Comparison of ENCODE assay signal across 23 mouse cellular contexts in the genomic region with DNA sequence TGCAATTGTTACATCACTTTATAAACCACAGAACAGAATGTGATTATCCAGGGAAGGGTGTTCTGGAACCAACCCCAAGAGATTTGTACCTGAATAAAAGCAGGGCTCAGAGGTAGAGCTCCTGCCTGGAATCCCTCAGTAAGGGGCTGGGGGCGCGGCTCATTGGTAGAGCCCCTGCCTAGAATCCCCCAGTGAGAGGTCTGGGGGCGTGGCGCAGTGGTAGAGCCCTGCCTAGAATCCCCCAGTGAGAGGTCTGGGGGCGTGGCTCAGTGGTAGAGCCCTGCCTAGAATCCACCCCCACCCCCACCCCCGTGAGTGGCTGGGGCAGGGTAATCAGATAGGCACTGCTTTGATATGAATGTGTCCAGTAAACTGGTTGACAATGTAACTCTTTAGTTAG.
"Had no signal": no experiment of that assay in that cellular context is flagged by ENCODE, and none has a peak within 500 bp of the region (broad histone marks: within the 10 kb centered on the region; RNA-seq: fewer than 3 reads in every experiment).

No protein-coding gene starts in this region.

- H3K9ac ChIP-seq: heart, embryonic 12.5 days; hindbrain, embryonic 12.5 days; hindbrain, embryonic 15.5 days; limb, embryonic 13.5 days; limb, embryonic 15.5 days; liver, embryonic 12.5 days; liver, embryonic 14.5 days had no signal

- ATAC-seq: inflammation-experienced regulatory T-cells, adult 6 months; intestine, embryonic 16.5 days; liver, embryonic 12.5 days had no signal

- H3K4me2 ChIP-seq: heart, embryonic 12.5 days; hindbrain, embryonic 12.5 days; hindbrain, embryonic 15.5 days; limb, embryonic 13.5 days; limb, embryonic 15.5 days; liver, embryonic 12.5 days had no signal

- H3K36me3 ChIP-seq: heart, embryonic 10.5 days; heart, embryonic 12.5 days; hindbrain, embryonic 10.5 days; hindbrain, embryonic 12.5 days; hindbrain, embryonic 15.5 days; limb, embryonic 13.5 days; limb, embryonic 15.5 days; liver, embryonic 12.5 days had no signal

- H3K4me3 ChIP-seq: heart, embryonic 10.5 days; heart, embryonic 12.5 days; hindbrain, embryonic 10.5 days; hindbrain, embryonic 12.5 days; hindbrain, embryonic 15.5 days; layer of hippocampus, adult 2 months; limb, embryonic 13.5 days; limb, embryonic 15.5 days; liver, embryonic 12.5 days had no signal

- H3K27me3 ChIP-seq: heart, embryonic 12.5 days; hindbrain, embryonic 12.5 days; hindbrain, embryonic 15.5 days; limb, embryonic 13.5 days; limb, embryonic 15.5 days; liver, embryonic 12.5 days had no signal

- H3K4me1 ChIP-seq: heart, embryonic 12.5 days; limb, embryonic 13.5 days; liver, embryonic 12.5 days had no signal

- H3K9me3 ChIP-seq: heart, embryonic 12.5 days; hindbrain, embryonic 12.5 days; hindbrain, embryonic 15.5 days; limb, embryonic 13.5 days; limb, embryonic 15.5 days; liver, embryonic 12.5 days had no signal

- DNase-seq: gastrocnemius, postnatal 14 days; gastrocnemius, postnatal 36 days; heart, adult 18-20 months; heart, postnatal 10 days; heart, postnatal 4 days; kidney, adult 18-20 months; kidney, adult 8-10 months; kidney, postnatal 10 days; kidney, postnatal 25 days; kidney, postnatal 4 days; left cerebral cortex, postnatal 4 days had no signal

- H3K27ac ChIP-seq: heart, embryonic 10.5 days; hindbrain, embryonic 10.5 days; hindbrain, embryonic 12.5 days; hindbrain, embryonic 15.5 days; layer of hippocampus, adult 2 months; limb, embryonic 13.5 days; limb, embryonic 15.5 days; liver, embryonic 12.5 days; liver, embryonic 14.5 days had no signal
